Mouse (Mus musculus) lung, adult 2 months (tissue): ENCODE measurements around the gene Slc25a18.

ENCODE experiments used
- CTCF ChIP-seq: fragments of 200-500 bp; IDR thresholded peaks from 2 replicates; pipeline ENCODE4 v1.5.1; 2011; ENCODE audit warnings: mild to moderate bottlenecking, low read length, control low read depth; ENCODE audit not compliant: insufficient read depth
- POLR2A ChIP-seq: fragments of 200-500 bp; IDR thresholded peaks from 2 replicates; pipeline ENCODE4 v1.6.1; 2011; ENCODE audit warnings: low read depth, mild to moderate bottlenecking, control low read depth, low read length, borderline replicate concordance; ENCODE audit errors: extremely low read depth

- TF ChIP-seq POLR2A: no peak
- no peak for TF ChIP-seq CTCF
Measured at GRCm38 (mm10) chr6:120795422-120796086, 22.2 kb downstream of the Slc25a18 start.
